ENCODE assay signal across 7 mouse cellular contexts in the genomic region with DNA sequence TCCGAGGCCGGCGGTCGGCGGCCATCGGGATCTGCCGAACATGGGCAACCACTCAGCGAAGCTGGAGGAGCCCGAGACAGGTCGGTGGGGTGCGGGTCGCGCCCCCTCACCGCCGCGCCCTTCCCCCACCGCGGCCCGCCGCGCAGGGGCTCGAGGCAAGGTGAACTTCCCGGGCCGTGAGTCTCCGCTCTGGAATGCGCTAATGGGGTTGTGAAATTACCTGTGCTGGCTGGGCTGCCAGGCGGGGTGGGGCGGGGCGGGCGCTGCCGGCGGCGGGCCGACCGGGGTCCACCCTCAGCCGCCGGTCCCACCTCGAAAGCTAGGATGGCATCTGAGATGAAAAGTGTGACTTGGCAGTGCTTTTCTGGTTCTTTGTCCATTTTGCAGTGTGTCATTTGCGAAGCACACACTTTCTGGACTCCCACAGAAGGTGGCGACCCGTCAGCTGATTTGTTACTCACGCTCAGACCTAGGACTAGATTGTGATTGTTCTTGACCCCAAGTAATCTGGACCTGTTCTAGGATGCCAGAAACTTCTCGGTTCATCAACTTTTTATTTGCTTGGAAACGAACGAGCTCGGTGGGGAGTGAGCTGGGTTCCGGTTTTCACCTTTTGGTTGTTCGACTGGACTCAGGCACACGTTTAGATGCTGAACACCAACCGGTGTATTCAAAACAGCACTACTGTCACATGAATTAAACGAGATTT.
DNase-seq lines count a peak whose midpoint lies in the region; ATAC-seq and TF ChIP-seq lines count a peak whose summit lies in the region.

No protein-coding gene starts in this region.

- no peaks in the 10 kb centered on the region for H3K36me3 ChIP-seq in spleen, adult 2 months (ENCODE audit: control insufficient read depth, insufficient read depth, low read length)
- no peaks in the 10 kb centered on the region for H3K36me3 ChIP-seq in embryonic facial prominence, embryonic 13.5 days
- H3K36me3 ChIP-seq in lung, postnatal 0 days (ENCODE audit: insufficient read depth, low read length), result no peaks in the 10 kb centered on the region

- no peak for TF ChIP-seq CTCF in spleen, adult 2 months (IDR thresholded peaks at IDR 0.05; ENCODE audit: extremely low read depth, insufficient read depth, insufficient read length, insufficient replicate concordance)
- no peak for TF ChIP-seq CTCF in lung, postnatal 0 days (IDR thresholded peaks at IDR 0.05)

- peak; percentile 61; the same call in 1 of the 2 replicates for ATAC-seq in embryonic facial prominence, embryonic 13.5 days (ENCODE audit: insufficient number of reproducible peaks, insufficient read depth, low FRiP score, low TSS enrichment, low read depth)
- peak; percentile 73 for ATAC-seq in lung, postnatal 0 days

- H3K27ac ChIP-seq in spleen, adult 2 months (ENCODE audit: insufficient read depth, low read length), result no peak overlapping the region
- H3K27ac ChIP-seq in embryonic facial prominence, embryonic 13.5 days, result peak overlapping the region; percentile 87
- peak overlapping the region; percentile 95 for H3K27ac ChIP-seq in lung, postnatal 0 days (ENCODE audit: low read length)

- peak overlapping the region; percentile 85 for H3K4me2 ChIP-seq in embryonic facial prominence, embryonic 13.5 days
- H3K4me2 ChIP-seq in lung, postnatal 0 days (replicated peaks; ENCODE audit: low read depth, low read length), result peak overlapping the region; percentile 94

- WGBS in spleen, adult 2 months, result 3% methylated on average over 51 of the region's 51 CpGs
- WGBS in embryonic facial prominence, embryonic 13.5 days, result 2% methylated on average over 51 of the region's 51 CpGs
- WGBS in lung, postnatal 0 days, result 2% methylated on average over 35 of the region's 51 CpGs

- H3K4me1 ChIP-seq in spleen, adult 2 months (ENCODE audit: control insufficient read depth, insufficient read depth, insufficient read length), result no peaks in the 10 kb centered on the region; the same call in none of the 2 replicates
- 0 out of 2 replicates have a peak, but pooled peaks cover 7% of the 10 kb centered on the region for H3K4me1 ChIP-seq in embryonic facial prominence, embryonic 13.5 days
- H3K4me1 ChIP-seq in lung, postnatal 0 days (ENCODE audit: insufficient read depth, low read depth, low read length), result no peaks in the 10 kb centered on the region

- TF ChIP-seq POLR2A in spleen, adult 2 months (IDR thresholded peaks at IDR 0.05; ENCODE audit: low read depth, low read length), result no peak

- H3K9ac ChIP-seq in embryonic facial prominence, embryonic 13.5 days, result peak overlapping the region; percentile 92
- H3K9ac ChIP-seq in lung, postnatal 0 days (replicated peaks; ENCODE audit: low read depth), result peak overlapping the region; percentile 62

- H3K9me3 ChIP-seq in embryonic facial prominence, embryonic 13.5 days, result no peaks in the 10 kb centered on the region
- no peaks in the 10 kb centered on the region for H3K9me3 ChIP-seq in lung, postnatal 0 days (ENCODE audit: low read length)

- TF ChIP-seq EP300 in lung, postnatal 0 days (IDR thresholded peaks at IDR 0.05), result no peak

- peak overlapping the region; percentile 61 for H3K4me3 ChIP-seq in spleen, adult 2 months (ENCODE audit: extremely low read depth, insufficient read depth, insufficient read length)
- peak overlapping the region; percentile 83 for H3K4me3 ChIP-seq in embryonic facial prominence, embryonic 13.5 days
- peak overlapping the region; percentile 68 for H3K4me3 ChIP-seq in lung, postnatal 0 days (ENCODE audit: low read depth, low read length)

- H3K27me3 ChIP-seq in spleen, adult 2 months (ENCODE audit: control insufficient read depth, insufficient read depth, low read length), result 0 out of 2 replicates have a peak, but pooled peaks cover 2% of the 10 kb centered on the region
- H3K27me3 ChIP-seq in embryonic facial prominence, embryonic 13.5 days, result no peaks in the 10 kb centered on the region
- no peaks in the 10 kb centered on the region for H3K27me3 ChIP-seq in lung, postnatal 0 days (replicated peaks; ENCODE audit: insufficient read depth, low read length)

- DNase-seq in spleen, adult 2 months (ENCODE audit: low read depth in 1 of 2, low spot score in 2 of 2), result no peak
- no peak for DNase-seq in spleen, postnatal 10 days (ENCODE audit: low spot score in 2 of 2)
- DNase-seq in hindlimb bud, embryonic 11.5 days (ENCODE audit: extremely low spot score, low read depth, low spot score), result peak; percentile 26
- DNase-seq in lung, postnatal 0 days (ENCODE audit: low spot score), result peak; percentile 74
- DNase-seq in thymus, postnatal 4 days, result no peak
- no peak for DNase-seq in gastrocnemius, postnatal 25 days

Comparison
In these comparisons a context has a peak if more than half of its experiments do, and no peak if none do; other contexts are left out.
1. DNase-seq: peak in hindlimb bud, embryonic 11.5 days (single experiment) and lung, postnatal 0 days (single experiment); none in spleen, adult 2 months (0 of 2), spleen, postnatal 10 days (0 of 2), thymus, postnatal 4 days (single experiment) and gastrocnemius, postnatal 25 days (single experiment).
2. Peak in every context shown above with its lines, with median percentiles within 50 percentile points of each other: H3K4me3 ChIP-seq.